Comparison of ENCODE assay signal across 8 mouse cellular contexts in the genomic region with DNA sequence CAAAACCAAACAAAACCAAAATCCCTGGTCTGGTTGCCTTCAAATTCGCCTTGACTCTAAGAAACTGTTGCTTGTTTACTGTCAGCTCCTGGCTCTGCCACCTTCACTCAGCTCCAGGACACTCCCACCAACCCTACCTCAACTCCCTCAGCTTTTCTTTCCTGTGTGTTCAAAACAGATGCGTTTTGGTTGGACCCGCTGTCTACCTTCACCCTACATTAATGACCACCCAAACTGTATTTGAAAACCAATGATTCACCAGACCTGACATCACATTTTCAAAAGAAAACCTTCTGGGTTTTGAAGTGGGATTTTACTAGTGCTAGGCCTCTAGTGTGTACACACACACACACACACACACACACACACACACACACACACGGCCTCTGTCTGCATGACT. TPM values are rescaled to one million over a fixed set of nuclear protein-coding genes. Genes with fewer than 3 reads are reported as not detected.
DNase-seq lines count a peak whose midpoint lies in the region; ATAC-seq and TF ChIP-seq lines count a peak whose summit lies in the region.

No protein-coding gene starts in this region.

- 0% methylated on average over 4 of the region's 4 CpGs for WGBS in lung, adult 2 months
- WGBS in hindbrain, embryonic 16.5 days, result 19% methylated on average over 4 of the region's 4 CpGs

- H3K27ac ChIP-seq in brown adipose tissue, adult 24 weeks (replicated peaks; ENCODE audit: low read depth, low read length), result peak overlapping the region; percentile 50
- H3K27ac ChIP-seq in hindbrain, embryonic 16.5 days (ENCODE audit: low read depth, low read length), result no peak overlapping the region

- H3K27me3 ChIP-seq in hindbrain, embryonic 16.5 days (replicated peaks; ENCODE audit: control insufficient read depth, insufficient read depth, low read length), result no peaks in the 10 kb centered on the region
- no peaks in the 10 kb centered on the region for H3K27me3 ChIP-seq in myocyte (ENCODE audit: control insufficient read depth, insufficient read depth, insufficient read length)

- H3K9me3 ChIP-seq in hindbrain, embryonic 16.5 days (ENCODE audit: control insufficient read depth, low read length), result no peaks in the 10 kb centered on the region

- peak overlapping the region; percentile 77 for H3K4me2 ChIP-seq in hindbrain, embryonic 16.5 days (ENCODE audit: low read length)
- peak overlapping the region; percentile 99 for H3K4me2 ChIP-seq in myocyte (ENCODE audit: low read depth)

- no peak for ATAC-seq in hindbrain, embryonic 16.5 days

- peak overlapping the region; percentile 97 for H3K9ac ChIP-seq in hindbrain, embryonic 16.5 days (ENCODE audit: low read depth, low read length)

- DNase-seq in lung, adult 2 months, result no peak
- DNase-seq in lung, postnatal 25 days (ENCODE audit: low spot score), result no peak
- no peak for DNase-seq in left cerebral cortex, adult 18-20 months (ENCODE audit: low spot score in 2 of 2)
- no peak for DNase-seq in gastrocnemius, adult 18-20 months (ENCODE audit: low spot score)
- DNase-seq in kidney, postnatal 10 days, result no peak

- peak overlapping the region; percentile 52 for H3ac ChIP-seq in myocyte (ENCODE audit: control insufficient read depth, insufficient read length)

- TF ChIP-seq CTCF in lung, adult 2 months (IDR thresholded peaks at IDR 0.05; ENCODE audit: insufficient read depth, low read length), result no peak

- peaks cover 72% of the 10 kb centered on the region for H3K79me2 ChIP-seq in myocyte (ENCODE audit: control insufficient read depth, insufficient read depth)

- TF ChIP-seq POLR2A in lung, adult 2 months (IDR thresholded peaks at IDR 0.05; ENCODE audit: borderline replicate concordance, extremely low read depth, low read depth, low read length), result no peak
- no peak for TF ChIP-seq POLR2A in myocyte (IDR thresholded peaks at IDR 0.05; ENCODE audit: insufficient read length, low read depth)

- H3K4me3 ChIP-seq in lung, adult 2 months (replicated peaks; ENCODE audit: extremely low read depth, low read depth, low read length), result peak overlapping the region; percentile 99
- H3K4me3 ChIP-seq in brown adipose tissue, adult 24 weeks (ENCODE audit: insufficient read depth, low read depth, low read length), result peak overlapping the region; percentile 82
- peak overlapping the region; percentile 76 for H3K4me3 ChIP-seq in hindbrain, embryonic 16.5 days (ENCODE audit: low read length)
- peak overlapping the region; percentile 62 for H3K4me3 ChIP-seq in myocyte

- H3K36me3 ChIP-seq in hindbrain, embryonic 16.5 days (ENCODE audit: control insufficient read depth, insufficient read depth, low read length), result 0 out of 2 replicates have a peak, but pooled peaks cover 3% of the 10 kb centered on the region
- H3K36me3 ChIP-seq in myocyte (ENCODE audit: control insufficient read depth, insufficient read depth), result peaks cover 26% of the 10 kb centered on the region

- H3K4me1 ChIP-seq in lung, adult 2 months (ENCODE audit: control insufficient read depth, insufficient read depth, low read length), result peaks cover 16% of the 10 kb centered on the region
- no peaks in the 10 kb centered on the region for H3K4me1 ChIP-seq in brown adipose tissue, adult 24 weeks (ENCODE audit: control insufficient read depth, insufficient read depth, insufficient read length, low read length)
- peaks cover 21% of the 10 kb centered on the region for H3K4me1 ChIP-seq in hindbrain, embryonic 16.5 days (ENCODE audit: control insufficient read depth, insufficient read depth, low read depth, low read length)

TF ChIP-seq in myocyte, 11 proteins besides CTCF, POLR2A, EP300 and RAD21:
- TF ChIP-seq MAX (IDR thresholded peaks at IDR 0.05; ENCODE audit: low read depth) (no peak), CEBPB (IDR thresholded peaks at IDR 0.05; ENCODE audit: insufficient read depth, poor library complexity, severe bottlenecking) (no peak), USF1 (IDR thresholded peaks at IDR 0.05; ENCODE audit: low read depth) (no peak), TCF12 (IDR thresholded peaks at IDR 0.05; ENCODE audit: insufficient read depth, poor library complexity, severe bottlenecking) (no peak), TCF3 (IDR thresholded peaks at IDR 0.05; ENCODE audit: insufficient read length, low read depth) (no peak), E2F4 (IDR thresholded peaks at IDR 0.05; ENCODE audit: insufficient read depth) (no peak), POLR2AphosphoS2 (IDR thresholded peaks at IDR 0.05; ENCODE audit: insufficient read length, low read depth) (no peak), SRF (IDR thresholded peaks at IDR 0.05; ENCODE audit: control insufficient read depth, insufficient read length, low read depth) (no peak), MYOD1 (IDR thresholded peaks at IDR 0.05; ENCODE audit: control insufficient read depth in 1 of 3, insufficient read length in 2 of 3, low read depth in 2 of 3) (no peak), REST (IDR thresholded peaks at IDR 0.05; ENCODE audit: insufficient read depth, insufficient read length) (no peak), MYOG (IDR thresholded peaks at IDR 0.05; ENCODE audit: control insufficient read depth in 1 of 3, insufficient read depth in 1 of 3, insufficient read length in 2 of 3, low read depth in 2 of 3) (no peak)

RNA-seq across cellular contexts. Expression of a gene that starts 1.7 kb away (rescaled TPM):
- 35.9 and 43.9 TPM in 2 replicates for polyA plus RNA-seq in lung, adult 2 months (2012; rRNA removed)
- polyA plus RNA-seq in brown adipose tissue, adult 24 weeks (2012; ENCODE audit: insufficient read depth, insufficient read length, missing spikeins), result 49.7 and 55.5 TPM in 2 replicates
- 29.5 and 30.0 TPM in 2 replicates for polyA plus RNA-seq in hindbrain, embryonic 16.5 days (2015; fragmentation: Nextera tagmentation; extraction: Ambion mirVana)
- 47.7 TPM for polyA plus RNA-seq in myocyte (2012; fragmentation: generic; extraction: Trizol)
- 10 to 100 TPM; 98.1 to 98.9 TPM for total RNA-seq in left cerebral cortex, adult 18-20 months (2021)
- total RNA-seq in gastrocnemius, adult 18-20 months (2021), result 10 to 100 TPM; 89.7 to 92.7 TPM
